Mouse (Mus musculus): ENCODE data around the gene Plxdc1.

GRCm38 (mm10) chr11:97955915-97956314, 30.3 kb downstream of the Plxdc1 start:
- TF ChIP-seq POLR2A (IDR thresholded peaks at IDR 0.05; ENCODE audit: insufficient read depth, low read depth, low read length): no peak
- TF ChIP-seq CTCF (IDR thresholded peaks at IDR 0.05; ENCODE audit: insufficient read depth, low read depth, low read length): no peak
